Mouse (Mus musculus): Measurements from ENCODE around the gene Lrrc10b. TPM values are rescaled to one million over a fixed set of nuclear protein-coding genes. Genes with fewer than 3 reads are reported as not detected.

The Lrrc10b gene
- total and polyA plus RNA-seq, 3 experiments = not detected

DNA sequence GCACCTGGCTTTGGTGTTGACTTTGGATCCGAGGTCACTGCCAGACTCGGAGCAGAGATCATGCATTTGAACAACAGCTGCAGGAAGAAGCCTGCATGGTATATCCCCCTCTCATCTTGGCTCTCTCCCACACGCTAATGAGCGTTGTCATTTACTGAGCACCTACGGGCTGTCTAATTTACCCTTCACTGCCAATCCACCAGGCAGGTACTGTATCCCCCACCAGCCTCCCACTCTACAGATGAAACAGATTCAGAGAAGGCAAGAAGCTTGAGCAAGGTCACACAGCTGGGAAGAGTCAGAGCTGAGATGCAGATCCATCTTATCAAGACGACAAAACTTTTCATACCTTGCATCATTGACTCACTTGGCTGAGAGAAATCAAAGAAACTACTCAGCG, 4.3 kb upstream of the Lrrc10b start:
- Histone ChIP-seq H3K79me2 (ENCODE audit: control insufficient read depth, insufficient read depth, low read length, poor library complexity) (no peaks in the 10 kb centered on the region), H3K4me1 (ENCODE audit: control insufficient read depth in 1 of 2, insufficient read depth in 2 of 2, low read length in 2 of 2) (no peaks in the 10 kb centered on the region), H3K36me3 (ENCODE audit: control insufficient read depth in 1 of 2, insufficient read depth in 2 of 2, low read length in 2 of 2) (no peaks in the 10 kb centered on the region), H3K4me3 (ENCODE audit: control insufficient read depth in 1 of 2, insufficient read depth in 1 of 2, low read depth in 2 of 2, low read length in 2 of 2) (no peak overlapping the region), H3K9ac (ENCODE audit: control insufficient read depth, low read depth, low read length, poor library complexity, severe bottlenecking) (no peak overlapping the region), H3K9me3 (replicated peaks; ENCODE audit: insufficient read depth, low read length) (no peaks in the 10 kb centered on the region), H3K27ac (ENCODE audit: control insufficient read depth, low read depth, low read length) (no peak overlapping the region), H3K27me3 (ENCODE audit: control insufficient read depth in 1 of 2, insufficient read depth in 2 of 2, low read length in 2 of 2) (no peaks in the 10 kb centered on the region; a peak in 1 of 4 replicates)
- no peak for DNase-seq (ENCODE audit: low read depth, low spot score)
- TF ChIP-seq POLR2AphosphoS2 (IDR thresholded peaks at IDR 0.05; ENCODE audit: low read length) (no peak), MAFK (IDR thresholded peaks at IDR 0.05; ENCODE audit: borderline replicate concordance, low read depth, low read length) (no peak), MAX (IDR thresholded peaks at IDR 0.05; ENCODE audit: low read length) (no peak), UBTF (IDR thresholded peaks at IDR 0.05; ENCODE audit: borderline replicate concordance, insufficient read depth, low read depth, low read length) (no peak), MEF2A (IDR thresholded peaks at IDR 0.05; ENCODE audit: extremely low read depth, insufficient replicate concordance, low read depth, low read length, poor library complexity, severe bottlenecking) (no peak), ELF1 (IDR thresholded peaks at IDR 0.05; ENCODE audit: low read depth, low read length) (no peak)

GRCm38 (mm10) chr19:10459907-10460306, 2.6 kb upstream of the Lrrc10b start:
- Histone ChIP-seq H3K4me1 (ENCODE audit: control insufficient read depth in 1 of 2, insufficient read depth in 2 of 2, low read length in 2 of 2) (no peaks in the 10 kb centered on the region), H3K4me3 (ENCODE audit: control insufficient read depth in 1 of 2, insufficient read depth in 1 of 2, low read depth in 2 of 2, low read length in 2 of 2) (no peak overlapping the region), H3K27ac (ENCODE audit: control insufficient read depth, low read depth, low read length) (no peak overlapping the region), H3K36me3 (ENCODE audit: control insufficient read depth in 1 of 2, insufficient read depth in 2 of 2, low read length in 2 of 2) (no peaks in the 10 kb centered on the region), H3K9ac (ENCODE audit: control insufficient read depth, low read depth, low read length, poor library complexity, severe bottlenecking) (no peak overlapping the region), H3K79me2 (ENCODE audit: control insufficient read depth, insufficient read depth, low read length, poor library complexity) (no peaks in the 10 kb centered on the region), H3K27me3 (ENCODE audit: control insufficient read depth in 1 of 2, insufficient read depth in 2 of 2, low read length in 2 of 2) (no peaks in the 10 kb centered on the region; a peak in 1 of 4 replicates), H3K9me3 (replicated peaks; ENCODE audit: insufficient read depth, low read length) (no peaks in the 10 kb centered on the region)
- no peak for DNase-seq (ENCODE audit: low read depth, low spot score)
- TF ChIP-seq TAL1 (IDR thresholded peaks at IDR 0.05; ENCODE audit: low read length) (no peak), ZNF384 (IDR thresholded peaks at IDR 0.05; ENCODE audit: low read depth, low read length) (no peak), BHLHE40 (IDR thresholded peaks at IDR 0.05; ENCODE audit: borderline replicate concordance, low read depth, low read length) (no peak), TBP (IDR thresholded peaks at IDR 0.05; ENCODE audit: low read depth, low read length) (no peak), MYB (IDR thresholded peaks at IDR 0.05; ENCODE audit: low read depth, low read length) (no peak), ELF1 (IDR thresholded peaks at IDR 0.05; ENCODE audit: low read depth, low read length) (no peak), NRF1 (IDR thresholded peaks at IDR 0.05; ENCODE audit: insufficient read depth, low read depth, low read length, poor library complexity, severe bottlenecking) (no peak), CHD2 (IDR thresholded peaks at IDR 0.05; ENCODE audit: low read length) (no peak), MAFK (IDR thresholded peaks at IDR 0.05; ENCODE audit: borderline replicate concordance, low read depth, low read length) (no peak), MAX (IDR thresholded peaks at IDR 0.05; ENCODE audit: low read length) (no peak), RCOR1 (IDR thresholded peaks at IDR 0.05; ENCODE audit: low read depth, low read length) (no peak), CHD1 (IDR thresholded peaks at IDR 0.05; ENCODE audit: low read depth, low read length) (no peak), ZMIZ1 (IDR thresholded peaks at IDR 0.05; ENCODE audit: low read depth, low read length) (no peak), TCF12 (IDR thresholded peaks at IDR 0.05; ENCODE audit: low read depth, low read length) (no peak), NELFE (IDR thresholded peaks at IDR 0.05; ENCODE audit: low read depth, low read length) (no peak), SMC3 (IDR thresholded peaks at IDR 0.05; ENCODE audit: low read depth, low read length) (no peak), GATA1 (IDR thresholded peaks at IDR 0.05; ENCODE audit: low read depth, low read length) (no peak), POLR2AphosphoS2 (IDR thresholded peaks at IDR 0.05; ENCODE audit: low read length) (no peak), MEF2A (IDR thresholded peaks at IDR 0.05; ENCODE audit: extremely low read depth, insufficient replicate concordance, low read depth, low read length, poor library complexity, severe bottlenecking) (no peak)
